Mouse (Mus musculus) embryonic fibroblast, embryonic 13.5 days (primary cell): ENCODE results near the gene Orm3.

ENCODE experiments used
- CTCF ChIP-seq: IDR thresholded peaks from 2 replicates; pipeline ENCODE4 v1.5.1; 2011; ENCODE audit warnings: mild to moderate bottlenecking, control low read depth, low read length, moderate library complexity, borderline replicate concordance; ENCODE audit not compliant: insufficient read depth
- POLR2A ChIP-seq: IDR thresholded peaks from 2 replicates; pipeline ENCODE4 v1.6.1; 2011; ENCODE audit warnings: low read depth, mild to moderate bottlenecking, control low read depth, low read length, moderate library complexity

- TF ChIP-seq CTCF (no peak), POLR2A (no peak)
Measured at GRCm38 (mm10) chr4:63343608-63344007, 12.4 kb upstream of the Orm3 start.
